Mouse (Mus musculus) liver, adult 2 months (tissue): ENCODE measurements at regions not wholly inside any gene's neighbourhood (a gene's known extent, or its start where the extent isn't known, plus 50 kb on each side); places are given as distances from the start of the nearest gene placed in this dataset.

Experiments used
- DNase-seq: peaks from one replicate; pipeline ENCODE4 v3.0.0-alpha.2; 2011; ENCODE audit warnings: low read depth, low spot score; ENCODE audit errors: extremely low read depth
- H3K27ac ChIP-seq: fragments of 200-500 bp; replicated peaks from 2 replicates; pipeline ENCODE4 v1.5.1; 2012; ENCODE audit warnings: low read depth, mild to moderate bottlenecking, control low read depth, inconsistent platforms, low read length; ENCODE audit not compliant: insufficient read depth
- H3K27me3 ChIP-seq: fragments of 200-500 bp; 2 replicates; pipeline ENCODE4 v1.6.1; 2012; ENCODE audit warnings: mild to moderate bottlenecking, moderate library complexity, low read length, inconsistent platforms; ENCODE audit not compliant: control insufficient read depth, insufficient read depth
- H3K36me3 ChIP-seq: fragments of 200-500 bp; 2 replicates; pipeline ENCODE4 v1.6.1; 2012; ENCODE audit warnings: low read length, inconsistent platforms; ENCODE audit not compliant: control insufficient read depth, insufficient read depth
- H3K4me1 ChIP-seq: fragments of 200-500 bp; 2 replicates; pipeline ENCODE4 v1.6.1; 2011; ENCODE audit warnings: low read length; ENCODE audit not compliant: control insufficient read depth, insufficient read depth
- H3K4me3 ChIP-seq: fragments of 200-500 bp; 2 replicates; pipeline ENCODE4 v1.5.1; 2011; ENCODE audit warnings: low read depth, mild to moderate bottlenecking, control low read depth, low read length, moderate library complexity; ENCODE audit not compliant: insufficient read depth
- H3K79me2 ChIP-seq: fragments of 200-500 bp; 2 replicates; pipeline ENCODE4 v1.6.1; 2012; ENCODE audit warnings: inconsistent platforms, mild to moderate bottlenecking, low read length, moderate library complexity; ENCODE audit not compliant: control insufficient read depth, insufficient read depth
- H3K9ac ChIP-seq: fragments of 200-500 bp; 2 replicates; pipeline ENCODE4 v1.6.1; 2012; ENCODE audit warnings: low read depth, mild to moderate bottlenecking, control low read depth, inconsistent platforms, low read length
- CTCF ChIP-seq: fragments of 200-500 bp; IDR thresholded peaks from 2 replicates; pipeline ENCODE4 v1.5.1; 2011; ENCODE audit warnings: low read depth, low read length, control low read depth
- POLR2A ChIP-seq: fragments of 200-500 bp; IDR thresholded peaks from 2 replicates; pipeline ENCODE4 v1.6.1; 2011; ENCODE audit warnings: low read length, control low read depth; ENCODE audit not compliant: insufficient read depth; ENCODE audit errors: extremely low read depth
- WGBS: fragments of 180-500 bp; shearing (Covaris S2); methylation state at CpG from one replicate; pipeline ENCODE4 v1.1.7; 2018; 5-methylcytosine and 5-hydroxymethylcytosine counted together

GRCm38 (mm10) chr9:41588466-41589425 is 427.2 kb upstream of the Ubash3b start:
- Histone ChIP-seq H3K4me3 (no peak overlapping the region), H3K27me3 (no peaks in the 10 kb centered on the region), H3K27ac (no peak overlapping the region), H3K9ac (no peak overlapping the region), H3K36me3 (no peaks in the 10 kb centered on the region), H3K79me2 (no peaks in the 10 kb centered on the region), H3K4me1 (no peaks in the 10 kb centered on the region)
- TF ChIP-seq POLR2A (no peak), CTCF (no peak)
- DNase-seq: no peak
- WGBS: 83% methylated on average over 9 of the region's 9 CpGs

DNA sequence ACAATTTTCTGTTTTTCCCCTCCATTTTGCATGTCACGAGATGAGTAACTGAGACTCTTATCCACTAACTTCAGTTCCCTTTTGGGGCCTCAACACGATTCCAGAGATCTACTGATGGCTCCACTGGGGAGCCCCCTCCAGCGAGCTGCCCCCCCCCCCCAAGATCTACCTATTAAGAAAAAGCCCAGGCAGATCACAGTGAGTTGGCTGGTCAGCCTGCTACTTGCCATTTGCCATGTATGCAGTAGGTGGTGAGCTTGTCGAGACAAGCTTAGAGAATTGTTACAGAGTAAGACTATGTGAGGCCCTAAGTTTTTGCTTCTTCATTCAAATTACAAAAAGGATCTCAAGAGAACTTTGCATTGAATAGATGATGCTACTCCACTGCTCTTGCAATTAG is 426.3 kb upstream of the Ubash3b start:
- no peak for DNase-seq
- TF ChIP-seq POLR2A: no peak
- TF ChIP-seq CTCF: no peak
- H3K9ac ChIP-seq: no peak overlapping the region
- H3K36me3 ChIP-seq: no peaks in the 10 kb centered on the region
- WGBS: 70% methylated on average over 4 of the region's 4 CpGs
- no peak overlapping the region for H3K27ac ChIP-seq
- no peaks in the 10 kb centered on the region for H3K79me2 ChIP-seq
- H3K4me1 ChIP-seq: no peaks in the 10 kb centered on the region
- H3K27me3 ChIP-seq: no peaks in the 10 kb centered on the region
- H3K4me3 ChIP-seq: no peak overlapping the region

- 89% methylated on average over 4 of the region's 4 CpGs for WGBS
- no peak for TF ChIP-seq POLR2A
- no peak for TF ChIP-seq CTCF
- no peaks in the 10 kb centered on the region for H3K27me3 ChIP-seq
Observed at GRCm38 (mm10) chr9:41586966-41587570, 425.6 kb upstream of the Ubash3b start.

GRCm38 (mm10) chr9:41586291-41586690 is 424.8 kb upstream of the Ubash3b start:
- H3K9ac ChIP-seq: no peak overlapping the region
- no peaks in the 10 kb centered on the region for H3K79me2 ChIP-seq
- TF ChIP-seq POLR2A (no peak), CTCF (no peak)
- H3K27ac ChIP-seq: no peak overlapping the region
- no peaks in the 10 kb centered on the region for H3K4me1 ChIP-seq
- no peak overlapping the region for H3K4me3 ChIP-seq
- H3K27me3 ChIP-seq: no peaks in the 10 kb centered on the region
- 91% methylated on average over 7 of the region's 7 CpGs for WGBS
- H3K36me3 ChIP-seq: no peaks in the 10 kb centered on the region
- DNase-seq: no peak

More at GRCm38 (mm10) chr9:41586966-41587570, 425.6 kb upstream of the Ubash3b start:
- H3K4me3 ChIP-seq: no peak overlapping the region
- no peak for DNase-seq
- H3K4me1 ChIP-seq: no peaks in the 10 kb centered on the region
- no peaks in the 10 kb centered on the region for H3K79me2 ChIP-seq
- H3K36me3 ChIP-seq: no peaks in the 10 kb centered on the region
- H3K27ac ChIP-seq: no peak overlapping the region
- no peak overlapping the region for H3K9ac ChIP-seq

DNA sequence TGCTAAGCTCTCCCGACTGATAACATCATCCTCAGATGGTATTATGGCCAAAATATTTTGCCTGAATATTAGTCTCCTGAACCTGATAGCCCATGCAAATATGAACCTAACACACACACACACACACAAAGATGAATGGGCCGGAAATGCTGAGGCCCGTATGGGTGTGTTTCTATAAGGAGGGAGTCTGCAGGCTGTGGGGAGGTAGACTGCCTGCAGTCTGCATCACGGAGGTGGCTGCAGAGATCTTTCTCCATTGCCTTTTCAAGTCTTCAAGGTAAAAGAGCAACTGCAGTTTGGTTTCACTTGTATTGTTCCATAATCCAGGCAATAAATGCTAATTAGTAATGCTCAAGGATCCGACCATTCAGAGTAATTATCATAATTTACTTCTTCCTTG is 424.3 kb upstream of the Ubash3b start:
- no peak for TF ChIP-seq POLR2A
- no peak for TF ChIP-seq CTCF
- no peak overlapping the region for H3K27ac ChIP-seq
- WGBS: 83% methylated on average over 5 of the region's 5 CpGs

More for the DNA sequence above, 424.3 kb upstream of the Ubash3b start:
- Histone ChIP-seq H3K9ac (no peak overlapping the region), H3K4me3 (no peak overlapping the region), H3K4me1 (no peaks in the 10 kb centered on the region), H3K27me3 (0 out of 2 replicates have a peak, but pooled peaks cover under 1% of the 10 kb centered on the region), H3K36me3 (no peaks in the 10 kb centered on the region), H3K79me2 (no peaks in the 10 kb centered on the region)
- DNase-seq: no peak
